Mouse (Mus musculus): ENCODE results near the gene Dnajb4.
A peak's percentile ranks its signal among the peaks of the same experiment; 100 is the strongest.

The Dnajb4 gene

DNA sequence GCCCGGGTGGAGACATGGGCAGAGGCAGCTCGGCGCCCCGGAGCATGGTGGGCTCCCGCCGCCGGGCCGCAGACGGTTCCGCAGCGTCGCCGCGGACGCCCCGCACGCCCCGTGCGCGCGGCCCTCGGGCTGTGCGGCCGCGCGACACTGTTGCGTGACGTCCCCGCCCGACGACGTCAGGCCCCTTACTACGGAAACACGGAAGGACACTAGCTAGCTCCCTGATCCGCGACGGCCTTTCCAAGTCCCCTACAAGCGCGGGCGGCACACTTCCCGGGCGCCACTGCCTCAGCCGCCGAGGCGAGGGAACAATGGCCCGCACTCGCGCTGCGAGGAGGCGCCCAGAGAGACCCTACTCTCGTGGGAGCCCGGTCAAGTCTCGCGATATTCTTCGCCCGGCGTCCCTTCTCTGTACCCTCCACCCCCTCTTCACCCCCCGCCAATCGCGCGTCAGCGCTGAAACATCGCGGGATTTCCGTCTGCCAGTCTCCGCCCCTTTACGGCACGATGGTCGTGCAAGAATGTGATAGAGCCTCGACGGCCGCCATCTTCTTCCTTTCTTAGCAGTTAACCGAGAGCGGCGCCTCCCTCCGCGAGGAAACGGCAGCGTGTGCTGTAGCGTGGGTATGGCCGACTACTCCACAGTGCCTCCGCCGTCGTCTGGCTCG is at the start of gene Dnajb4, which contains the start of gene Fubp1:
Gene Dnajb4, minus strand, starts transcription at position 336 of the 668 bp plus-strand sequence.
Gene Fubp1, plus strand, starts transcription at position 456 of the 668 bp plus-strand sequence.
- peak; percentile 98 for DNase-seq (ENCODE audit: low spot score)

DNA sequence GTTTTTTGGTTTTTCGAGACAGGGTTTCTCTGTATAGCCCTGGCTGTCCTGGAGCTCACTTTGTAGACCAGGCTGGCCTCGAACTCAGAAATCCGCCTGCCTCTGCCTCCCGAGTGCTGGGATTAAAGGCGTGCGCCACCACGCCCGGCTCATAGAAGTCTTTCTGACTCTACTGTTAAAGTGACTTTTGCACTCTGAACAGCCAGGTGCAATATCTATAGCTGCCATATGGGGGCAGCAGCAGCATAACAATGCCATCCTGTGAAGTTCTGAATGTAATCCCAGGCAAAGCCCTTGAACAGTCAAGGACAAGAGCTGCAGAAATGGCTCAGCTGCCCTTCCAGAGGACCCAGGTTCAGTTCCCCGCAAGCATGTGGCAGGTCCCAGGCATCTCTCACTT is 49.3 kb upstream of the Dnajb4 start:
- peak; percentile 86 for DNase-seq (ENCODE audit: low spot score)

GRCm38 (mm10) chr3:152257528-152257927 is 47.4 kb upstream of the Dnajb4 start:
- DNase-seq (ENCODE audit: low spot score) = no peak

DNA sequence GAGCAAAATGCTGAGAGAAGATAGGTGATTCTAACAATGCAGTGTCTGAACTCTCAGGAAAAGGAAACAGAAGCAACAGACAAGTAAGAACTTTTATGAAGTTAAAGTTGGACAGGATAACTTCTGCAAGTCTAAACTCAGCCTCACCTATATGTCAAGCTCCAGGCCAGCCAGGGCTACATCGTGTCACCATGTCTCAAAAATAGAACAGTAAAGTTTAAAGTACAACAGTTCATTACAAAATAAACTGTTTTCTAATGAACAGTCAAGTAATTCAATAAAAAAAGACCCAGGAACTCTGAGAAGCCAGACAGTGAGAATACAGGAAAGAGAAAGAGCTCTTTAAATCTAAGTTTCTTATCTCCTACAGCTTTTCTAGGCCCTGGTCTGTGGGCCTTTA is 40.4 kb upstream of the Dnajb4 start:
- DNase-seq (ENCODE audit: low spot score) = no peak

DNA sequence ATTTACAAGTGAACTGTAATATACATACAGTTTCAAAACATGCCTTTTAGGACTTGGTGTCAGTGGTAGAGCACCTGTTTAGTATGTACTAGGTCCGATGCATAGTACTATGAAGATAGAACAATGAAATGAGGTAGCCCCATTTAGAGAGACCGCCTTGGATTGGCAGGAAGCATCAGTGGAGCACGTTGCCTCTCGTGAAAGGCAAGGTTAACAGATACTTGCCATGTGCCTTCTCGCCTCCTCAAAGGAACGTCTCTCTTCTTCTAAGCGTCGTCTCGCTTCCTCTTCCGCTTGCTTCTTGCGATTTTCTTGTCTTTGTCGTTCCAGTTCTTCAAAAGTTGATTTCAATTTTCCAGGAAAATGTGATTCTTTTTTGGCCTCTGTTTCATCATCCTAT is 37.6 kb upstream of the Dnajb4 start:
- no peak for DNase-seq (ENCODE audit: low spot score)

DNA sequence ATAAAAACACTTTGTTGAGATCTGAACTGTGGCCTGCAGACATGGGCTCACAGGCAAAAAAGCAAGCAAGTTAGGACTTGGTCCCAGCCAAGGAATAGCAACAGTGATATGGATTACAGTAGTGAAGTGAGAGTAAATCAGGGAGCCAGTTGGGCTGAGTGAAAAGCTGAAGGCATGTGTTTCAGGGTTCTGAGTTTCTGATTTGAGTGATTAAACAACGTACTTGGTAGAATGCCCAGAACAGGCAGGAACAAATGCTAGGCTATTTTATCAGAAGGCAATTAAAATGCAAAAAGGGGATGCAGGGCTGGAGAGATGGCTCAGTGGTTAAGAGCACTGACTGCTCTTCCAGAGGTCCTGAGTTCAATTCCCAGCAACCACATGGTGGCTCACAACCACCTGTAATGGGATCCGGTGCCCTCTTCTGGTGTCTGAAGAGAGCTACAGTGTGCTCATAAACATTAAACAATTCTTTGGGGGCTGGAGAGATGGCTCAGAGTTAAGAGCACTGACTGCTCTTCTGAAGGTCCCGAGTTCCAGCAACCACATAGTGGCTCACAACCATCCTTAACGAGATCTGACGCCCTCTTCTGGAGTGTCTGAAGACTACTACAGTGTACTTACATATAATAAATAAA is 35.3 kb upstream of the Dnajb4 start:
- DNase-seq (ENCODE audit: low spot score) = no peak

DNA sequence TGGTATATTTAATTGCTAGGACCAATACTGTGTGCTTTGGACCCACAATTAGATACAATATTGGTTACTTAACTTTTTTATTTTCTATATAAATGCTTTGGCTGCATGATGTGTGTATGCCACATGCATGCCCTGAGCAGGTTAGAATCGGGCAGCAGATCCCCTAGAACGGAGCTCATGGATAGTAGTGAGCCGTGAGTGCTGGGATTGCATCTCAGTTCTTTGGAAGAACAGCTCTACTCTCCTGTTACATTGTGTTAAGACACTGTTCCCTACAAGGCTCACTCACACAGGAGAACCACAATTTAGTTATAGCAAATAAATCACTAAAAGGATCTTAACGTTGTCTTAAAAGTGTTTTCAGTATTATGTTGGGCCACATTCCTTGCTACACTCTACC is 33.2 kb upstream of the Dnajb4 start:
- DNase-seq (ENCODE audit: low spot score) = no peak

DNA sequence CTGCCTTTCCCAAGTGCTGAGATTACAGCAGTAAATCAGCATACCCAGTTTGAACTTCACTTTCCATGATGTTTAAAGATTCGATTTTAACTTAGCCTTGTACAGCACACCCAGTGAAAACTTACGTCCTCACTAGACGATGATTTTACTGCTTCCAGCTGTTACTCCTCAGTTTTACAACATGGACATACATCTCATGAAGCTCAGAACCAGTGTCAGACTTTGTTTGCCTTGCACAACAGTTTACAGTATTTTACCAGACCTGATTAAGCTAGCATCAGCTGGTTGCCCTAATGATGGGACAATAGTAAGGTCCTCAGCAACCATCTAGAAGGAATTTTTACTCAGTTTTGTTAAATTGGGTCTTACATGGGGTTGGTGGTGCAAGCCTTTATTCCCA is 31.0 kb upstream of the Dnajb4 start:
- DNase-seq (ENCODE audit: low spot score) = no peak

DNA sequence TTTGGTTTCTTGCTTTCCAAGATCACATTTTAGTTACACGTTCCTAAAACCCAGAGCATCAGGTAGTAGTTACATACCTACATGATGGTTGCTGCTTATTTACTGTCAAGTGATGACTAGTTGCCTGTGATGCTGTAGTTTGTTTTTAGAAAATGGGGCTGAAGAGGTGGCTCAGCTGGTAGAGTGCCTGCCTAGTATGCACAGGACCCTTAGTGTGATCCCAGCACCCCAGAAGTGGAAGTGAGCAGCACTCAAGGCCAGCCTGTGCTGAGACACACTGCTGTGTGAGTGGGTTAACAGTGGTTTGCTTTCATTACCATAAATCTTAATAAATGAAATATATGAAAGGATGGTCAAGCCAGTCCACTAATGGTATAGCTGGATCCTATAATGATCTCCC is 29.5 kb upstream of the Dnajb4 start:
- DNase-seq (ENCODE audit: low spot score) = no peak

DNA sequence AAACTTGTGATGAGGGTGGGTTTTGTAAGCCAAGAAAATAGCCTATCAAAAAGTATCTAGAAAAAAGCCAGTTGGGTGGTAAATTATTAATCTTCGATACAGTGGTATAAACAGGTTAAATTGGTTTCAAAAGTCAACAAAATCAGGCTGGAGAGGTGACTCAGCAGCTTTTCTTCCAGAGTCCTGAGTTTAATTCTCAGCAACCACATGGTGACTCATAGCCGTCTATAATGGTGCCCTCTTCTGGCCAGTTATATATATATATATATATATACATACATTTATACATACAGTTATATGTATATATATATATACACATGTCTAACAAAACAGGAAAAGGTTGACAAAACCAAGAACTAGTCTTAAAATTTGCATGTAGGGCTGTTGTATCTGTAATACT is 28.7 kb upstream of the Dnajb4 start:
- no peak for DNase-seq (ENCODE audit: low spot score)

GRCm38 (mm10) chr3:152235805-152236204 is 25.7 kb upstream of the Dnajb4 start:
- DNase-seq (ENCODE audit: low spot score) = no peak

- DNase-seq (ENCODE audit: low spot score) = no peak
Measured at GRCm38 (mm10) chr3:152235238-152235637, 25.1 kb upstream of the Dnajb4 start.

GRCm38 (mm10) chr3:152231333-152232100 is 21.4 kb upstream of the Dnajb4 start:
- no peak for DNase-seq (ENCODE audit: low spot score)

DNA sequence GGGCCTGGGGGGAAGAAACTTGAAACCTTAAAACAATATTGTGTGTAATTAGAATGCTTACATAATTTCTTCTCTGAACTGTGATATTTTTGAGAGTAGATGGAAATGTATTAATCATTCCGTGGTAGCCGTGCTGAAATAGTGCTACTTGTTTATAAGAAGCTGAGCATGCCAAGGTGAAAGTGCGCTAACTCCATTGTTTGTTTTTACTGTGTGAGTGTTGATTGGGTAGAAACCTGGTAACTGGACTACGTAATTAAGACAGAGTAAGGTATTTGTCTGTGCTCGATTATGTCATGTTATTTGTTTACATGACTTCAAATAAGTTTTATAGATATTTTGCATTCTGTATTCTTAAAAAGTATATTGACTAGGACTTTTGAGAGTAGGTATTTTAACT is 19.2 kb upstream of the Dnajb4 start:
- no peak for DNase-seq (ENCODE audit: low spot score)

DNA sequence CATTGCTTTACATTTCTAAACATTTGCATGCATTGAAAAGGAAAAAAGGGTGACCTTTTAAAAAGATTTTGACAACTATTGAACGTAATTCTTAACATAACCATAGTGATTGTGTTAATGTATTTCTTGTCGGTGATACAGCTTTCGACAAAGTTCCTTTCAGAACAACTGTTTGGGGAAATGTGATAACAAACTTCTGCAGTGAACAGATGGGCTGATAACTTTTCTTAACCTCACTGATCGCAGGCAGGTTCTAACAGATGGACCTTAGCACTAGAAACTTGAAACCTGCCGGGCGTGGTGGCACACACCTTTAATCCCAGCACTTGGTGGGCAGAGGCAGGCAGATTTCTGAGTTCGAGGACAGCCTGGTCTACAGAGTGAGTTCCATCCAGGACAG is 18.7 kb upstream of the Dnajb4 start:
- DNase-seq (ENCODE audit: low spot score) = no peak

GRCm38 (mm10) chr3:152225906-152226305 is 15.8 kb upstream of the Dnajb4 start:
- DNase-seq (ENCODE audit: low spot score) = no peak

- no peak for DNase-seq (ENCODE audit: low spot score)
Measured at GRCm38 (mm10) chr3:152224918-152225317, 14.8 kb upstream of the Dnajb4 start.

- DNase-seq (ENCODE audit: low spot score) = no peak
Measured at GRCm38 (mm10) chr3:152213416-152213815, 3.3 kb upstream of the Dnajb4 start.

- DNase-seq (ENCODE audit: low spot score) = no peak
Measured at GRCm38 (mm10) chr3:152211731-152212279, 1.7 kb upstream of the Dnajb4 start.

- peak; percentile 49 for DNase-seq (ENCODE audit: low spot score)
Measured at GRCm38 (mm10) chr3:152210728-152211391, 758 bp upstream of the Dnajb4 start.

- DNase-seq (ENCODE audit: low spot score) = peak; percentile 72
Measured at GRCm38 (mm10) chr3:152209177-152209966, 730 bp downstream of the Dnajb4 start.
